Mouse (Mus musculus): ENCODE measurements around the gene Colgalt1. TPM values are rescaled to one million over a fixed set of nuclear protein-coding genes. Genes with fewer than 3 reads are reported as not detected.
A peak's percentile ranks its signal among the peaks of the same experiment; 100 is the strongest.

Gene Colgalt1
- total and polyA plus RNA-seq, 2 experiments from 2014 or later, result 55.3 to 121 TPM

GRCm38 (mm10) chr8:71660325-71661120 lies 49.7 kb downstream of the Colgalt1 start:
- peak; percentile 95 for DNase-seq (ENCODE audit: low spot score)
- WGBS, result 10% methylated on average over 36 of the region's 36 CpGs
- Histone ChIP-seq H3K9me3 (ENCODE audit: low read length) (no peaks in the 10 kb centered on the region), H3K9ac (replicated peaks; ENCODE audit: low read length) (no peak overlapping the region), H3K4me1 (ENCODE audit: insufficient read depth, low read length) (0 out of 2 replicates have a peak, but pooled peaks cover under 1% of the 10 kb centered on the region), H3K27ac (peak overlapping the region; percentile 20; the same call in 1 of the 2 replicates), H3K27me3 (ENCODE audit: insufficient read depth, low read length) (peaks cover 7% of the 10 kb centered on the region; the same call in 1 of the 2 replicates), H3K4me2 (ENCODE audit: low read depth, low read length) (no peak overlapping the region), H3K4me3 (ENCODE audit: low read length) (no peak overlapping the region), H3K36me3 (ENCODE audit: insufficient read depth, low read length) (peaks cover 17% of the 10 kb centered on the region; the same call in 1 of the 2 replicates)
- peak; percentile 97 for TF ChIP-seq CTCF (IDR thresholded peaks at IDR 0.05; ENCODE audit: low read depth)
- peak; percentile 61 for ATAC-seq

DNA sequence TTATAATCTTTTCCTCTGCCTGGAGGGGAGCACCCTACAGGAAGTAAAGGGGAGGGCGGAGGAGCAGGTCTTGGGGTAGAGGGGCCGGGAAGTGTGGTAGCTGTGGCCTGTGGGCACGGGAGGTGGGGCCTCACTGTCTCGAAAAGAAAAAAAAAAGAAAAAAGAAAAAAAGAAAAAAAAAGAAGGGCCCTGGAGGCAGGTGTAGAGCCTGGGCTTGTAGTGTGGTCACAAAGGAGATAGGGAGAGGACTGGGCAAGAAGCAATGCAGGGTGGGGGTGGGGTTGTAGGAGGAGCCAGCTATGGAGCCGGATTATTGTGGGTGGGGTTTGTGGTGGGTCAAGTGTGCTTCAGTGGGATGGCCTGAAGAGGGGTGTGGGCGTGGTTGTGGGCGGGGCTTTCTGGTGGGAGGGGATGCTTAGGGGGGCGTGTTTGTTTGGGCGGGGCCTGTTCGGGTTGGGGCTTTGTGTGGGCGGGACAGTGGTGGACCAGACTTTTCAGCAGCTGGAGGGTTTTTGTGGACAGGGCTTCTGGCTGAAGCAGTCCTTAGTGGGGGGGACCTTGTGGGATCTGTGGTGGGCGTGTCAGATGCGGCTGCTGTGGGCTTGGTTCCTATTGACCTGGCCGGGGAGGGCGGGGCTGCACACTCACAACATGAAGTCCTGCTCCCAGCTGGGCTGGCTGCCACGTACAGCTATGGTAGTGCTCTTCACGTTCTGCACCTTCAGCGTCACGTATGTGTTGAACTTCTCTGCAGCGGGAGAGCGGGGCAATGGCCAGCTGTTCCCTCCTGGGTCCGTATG lies 54.7 kb downstream of the Colgalt1 start:
- whole genome bisulfite sequencing, result 9% methylated on average over 21 of the region's 22 CpGs
- ATAC-seq (no peak), DNase-seq (ENCODE audit: low spot score) (peak; percentile 54)
- H3K4me3 ChIP-seq (ENCODE audit: low read length), result no peak overlapping the region
- H3K27me3 ChIP-seq (ENCODE audit: insufficient read depth, low read length), result no peaks in the 10 kb centered on the region
- 0 out of 2 replicates have a peak overlapping the region, but pooled peaks have one; percentile 21 for H3K4me2 ChIP-seq (ENCODE audit: low read depth, low read length)
- TF ChIP-seq CTCF (IDR thresholded peaks at IDR 0.05; ENCODE audit: low read depth), result no peak
- no peak overlapping the region; the same call in 1 of the 2 replicates for H3K9ac ChIP-seq (replicated peaks; ENCODE audit: low read length)
- no peak overlapping the region for H3K27ac ChIP-seq
- peaks cover 28% of the 10 kb centered on the region for H3K4me1 ChIP-seq (ENCODE audit: insufficient read depth, low read length)
- peaks cover 12% of the 10 kb centered on the region; the same call in 1 of the 2 replicates for H3K36me3 ChIP-seq (ENCODE audit: insufficient read depth, low read length)
- H3K9me3 ChIP-seq (ENCODE audit: low read length), result no peaks in the 10 kb centered on the region

GRCm38 (mm10) chr8:71666855-71667254 lies 56.1 kb downstream of the Colgalt1 start:
- Histone ChIP-seq H3K4me2 (ENCODE audit: low read depth, low read length) (no peak overlapping the region), H3K27me3 (ENCODE audit: insufficient read depth, low read length) (no peaks in the 10 kb centered on the region), H3K27ac (no peak overlapping the region; the same call in 1 of the 2 replicates), H3K9me3 (ENCODE audit: low read length) (no peaks in the 10 kb centered on the region), H3K4me1 (ENCODE audit: insufficient read depth, low read length) (peaks cover 29% of the 10 kb centered on the region), H3K36me3 (ENCODE audit: insufficient read depth, low read length) (peaks cover 12% of the 10 kb centered on the region; the same call in 1 of the 2 replicates), H3K4me3 (ENCODE audit: low read length) (no peak overlapping the region), H3K9ac (replicated peaks; ENCODE audit: low read length) (no peak overlapping the region)
- WGBS, result 20% methylated on average over 1 of the region's 1 CpGs
- ATAC-seq (no peak), DNase-seq (ENCODE audit: low spot score) (no peak)
- no peak for TF ChIP-seq CTCF (IDR thresholded peaks at IDR 0.05; ENCODE audit: low read depth)

GRCm38 (mm10) chr8:71667256-71667655 lies 56.5 kb downstream of the Colgalt1 start:
- Histone ChIP-seq H3K4me1 (ENCODE audit: insufficient read depth, low read length) (peaks cover 33% of the 10 kb centered on the region), H3K9me3 (ENCODE audit: low read length) (no peaks in the 10 kb centered on the region), H3K4me2 (ENCODE audit: low read depth, low read length) (no peak overlapping the region; the same call in 1 of the 2 replicates), H3K27me3 (ENCODE audit: insufficient read depth, low read length) (no peaks in the 10 kb centered on the region), H3K4me3 (ENCODE audit: low read length) (no peak overlapping the region), H3K9ac (replicated peaks; ENCODE audit: low read length) (0 out of 2 replicates have a peak overlapping the region, but pooled peaks have one; percentile 4), H3K36me3 (ENCODE audit: insufficient read depth, low read length) (peaks cover 12% of the 10 kb centered on the region; the same call in 1 of the 2 replicates), H3K27ac (no peak overlapping the region; the same call in 1 of the 2 replicates)
- 35% methylated on average over 5 of the region's 5 CpGs for WGBS
- peak; percentile 43 for DNase-seq (ENCODE audit: low spot score)
- no peak for ATAC-seq
- no peak for TF ChIP-seq CTCF (IDR thresholded peaks at IDR 0.05; ENCODE audit: low read depth)

DNA sequence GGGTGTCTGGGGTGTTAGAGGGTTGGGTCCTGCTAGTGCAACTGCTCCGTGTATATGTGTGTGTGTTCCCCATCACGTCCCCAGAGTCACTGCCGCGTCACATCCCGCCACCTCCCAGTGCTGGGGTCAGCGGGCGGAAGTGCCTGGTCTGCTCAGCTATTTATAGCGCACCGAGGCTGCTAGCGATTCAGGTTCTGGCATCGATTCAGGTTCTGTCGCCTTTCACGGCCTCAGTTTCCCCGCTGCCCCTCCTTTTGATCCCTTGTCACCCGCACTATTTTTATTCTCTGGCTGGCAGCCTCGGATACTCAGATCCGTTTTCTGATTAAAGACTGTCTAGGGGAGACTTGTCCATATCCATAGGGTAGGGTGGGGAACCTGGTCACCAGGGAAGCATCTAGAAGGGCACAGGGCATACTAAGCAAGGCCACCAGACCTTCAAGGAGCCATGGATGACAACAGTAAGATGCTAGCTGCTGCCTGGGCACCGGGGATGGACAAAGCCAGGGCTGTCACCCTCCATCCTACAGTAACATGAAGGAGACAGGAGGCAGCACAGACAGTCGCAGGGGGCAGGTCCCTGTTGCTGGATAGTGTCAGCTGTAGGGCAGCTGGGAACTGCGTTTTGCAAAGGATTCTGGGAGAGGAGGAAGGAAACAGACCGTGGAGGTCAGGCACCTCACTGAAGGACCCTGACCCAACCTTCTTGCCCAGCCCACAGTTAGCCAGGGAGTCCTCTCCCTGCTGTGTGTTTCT lies 57.6 kb downstream of the Colgalt1 start:
- H3K4me1 ChIP-seq (ENCODE audit: insufficient read depth, low read length), result peaks cover 33% of the 10 kb centered on the region
- no peaks in the 10 kb centered on the region for H3K27me3 ChIP-seq (ENCODE audit: insufficient read depth, low read length)
- peaks cover 4% of the 10 kb centered on the region; the same call in 1 of the 2 replicates for H3K36me3 ChIP-seq (ENCODE audit: insufficient read depth, low read length)
- TF ChIP-seq CTCF (IDR thresholded peaks at IDR 0.05; ENCODE audit: low read depth), result no peak
- WGBS, result 4% methylated on average over 21 of the region's 21 CpGs
- DNase-seq (ENCODE audit: low spot score) (peak; percentile 49), ATAC-seq (no peak)
- H3K9ac ChIP-seq (replicated peaks; ENCODE audit: low read length), result 0 out of 2 replicates have a peak overlapping the region, but pooled peaks have one; percentile 2
- H3K4me3 ChIP-seq (ENCODE audit: low read length), result peak overlapping the region; percentile 6; the same call in 1 of the 2 replicates
- no peak overlapping the region for H3K27ac ChIP-seq
- no peaks in the 10 kb centered on the region for H3K9me3 ChIP-seq (ENCODE audit: low read length)
- H3K4me2 ChIP-seq (ENCODE audit: low read depth, low read length), result peak overlapping the region; percentile 39

- 4% methylated on average over 10 of the region's 12 CpGs for WGBS
- Histone ChIP-seq H3K4me3 (ENCODE audit: low read length) (peak overlapping the region; percentile 86), H3K4me1 (ENCODE audit: insufficient read depth, low read length) (peaks cover 33% of the 10 kb centered on the region), H3K27ac (peak overlapping the region; percentile 66), H3K9me3 (ENCODE audit: low read length) (no peaks in the 10 kb centered on the region), H3K4me2 (ENCODE audit: low read depth, low read length) (peak overlapping the region; percentile 58), H3K27me3 (ENCODE audit: insufficient read depth, low read length) (no peaks in the 10 kb centered on the region), H3K9ac (replicated peaks; ENCODE audit: low read length) (peak overlapping the region; percentile 57), H3K36me3 (ENCODE audit: insufficient read depth, low read length) (no peaks in the 10 kb centered on the region)
- DNase-seq (ENCODE audit: low spot score) (no peak), ATAC-seq (peak; percentile 10)
- TF ChIP-seq CTCF (IDR thresholded peaks at IDR 0.05; ENCODE audit: low read depth), result no peak
These were observed 59.4 kb downstream of the Colgalt1 start for GRCm38 (mm10) chr8:71670198-71670597.

Data from hindbrain, postnatal 0 days (tissue).